Mouse (Mus musculus) testis, adult 2 months (tissue): ENCODE results near the gene Olfr1404.

Source experiments
- CTCF ChIP-seq: fragments of 200-500 bp; IDR thresholded peaks from 2 replicates; pipeline ENCODE4 v1.5.1; 2012; ENCODE audit warnings: low read depth, mild to moderate bottlenecking, inconsistent platforms, low read length, moderate library complexity; ENCODE audit not compliant: control insufficient read depth, insufficient read depth, insufficient replicate concordance
- POLR2A ChIP-seq: fragments of 200-500 bp; IDR thresholded peaks from 2 replicates; pipeline ENCODE4 v1.6.1; 2012; ENCODE audit warnings: low read depth, mild to moderate bottlenecking, inconsistent platforms, low read length, moderate library complexity; ENCODE audit not compliant: control insufficient read depth

- TF ChIP-seq CTCF (no peak), POLR2A (no peak)
Measured at GRCm38 (mm10) chr1:173216481-173216880, 4.3 kb downstream of the Olfr1404 start.
